Mouse (Mus musculus) left cerebral cortex, adult 18-20 months (tissue): ENCODE data around the gene Sc5d. TPM values are rescaled to one million over a fixed set of nuclear protein-coding genes. Genes with fewer than 3 reads are reported as not detected.

ENCODE experiments used
- total RNA-seq, 2 experiments: library from RNA; stranded (reverse); gene quantifications; 2 replicates each; pipeline ENCODE4 v1.2.3; 2021

Sc5d gene
- total RNA-seq, 2 experiments from 2014 or later: 55.2 to 58.5 TPM

Other genes starting within 250 kb of the Sc5d start
- 100 to 1,000 TPM; 180 to 243 TPM for gene Sorl1, start 140.0 kb downstream of the Sc5d start, total RNA-seq
- under 1 TPM; 0.14 to 0.33 TPM for gene Tecta, start 135.7 kb upstream of the Sc5d start, total RNA-seq
- gene Tbcel, start 243.6 kb upstream of the Sc5d start, total RNA-seq: 10 to 100 TPM; 46.3 to 48.9 TPM